ENCODE assay signal across 9 mouse cellular contexts in the genomic region with DNA sequence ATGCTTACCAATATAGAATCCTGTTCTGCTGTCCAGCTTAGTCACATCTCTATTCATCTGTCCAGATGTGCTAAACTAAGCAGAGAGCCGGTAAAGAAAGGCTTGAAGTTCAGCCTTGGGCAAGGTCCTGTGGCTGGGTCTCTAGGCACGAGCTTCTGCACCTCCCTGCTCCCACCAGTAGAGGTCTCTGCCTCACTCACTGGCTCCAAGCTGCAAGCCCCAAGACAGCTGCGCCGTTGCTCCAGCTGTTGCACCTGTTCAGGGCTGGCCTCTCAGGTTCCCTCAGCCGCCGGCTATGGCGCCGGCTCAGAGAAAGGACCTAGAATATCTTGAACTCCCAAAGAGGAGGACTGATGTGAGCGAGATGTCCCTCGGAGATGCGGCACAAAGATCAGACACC. TPM values are rescaled to one million over a fixed set of nuclear protein-coding genes. Genes with fewer than 3 reads are reported as not detected.
DNase-seq lines count a peak whose midpoint lies in the region; ATAC-seq and TF ChIP-seq lines count a peak whose summit lies in the region.
"Had no signal": no experiment of that assay in that cellular context is flagged by ENCODE, and none has a peak within 500 bp of the region (broad histone marks: within the 10 kb centered on the region; RNA-seq: fewer than 3 reads in every experiment).

No protein-coding gene starts in this region.

- no peak overlapping the region for H3K9ac ChIP-seq in hindbrain, embryonic 13.5 days
- no peak overlapping the region for H3K9ac ChIP-seq in limb, embryonic 13.5 days
- no peak overlapping the region for H3K9ac ChIP-seq in neural tube, embryonic 11.5 days (ENCODE audit: low read length)
- no peak overlapping the region for H3K9ac ChIP-seq in stomach, embryonic 16.5 days (ENCODE audit: low read length)
- H3K9ac ChIP-seq: neural tube, embryonic 13.5 days had no signal

- H3K4me1 ChIP-seq in hindbrain, embryonic 10.5 days (replicated peaks): peaks cover 54% of the 10 kb centered on the region
- peaks cover 26% of the 10 kb centered on the region for H3K4me1 ChIP-seq in hindbrain, embryonic 13.5 days (replicated peaks)
- peaks cover 15% of the 10 kb centered on the region for H3K4me1 ChIP-seq in kidney, adult 2 months (ENCODE audit: control insufficient read depth, insufficient read depth, low read length)
- peaks cover 19% of the 10 kb centered on the region for H3K4me1 ChIP-seq in limb, embryonic 13.5 days
- H3K4me1 ChIP-seq in neural tube, embryonic 11.5 days (ENCODE audit: control insufficient read depth, insufficient read depth, low read length): peaks cover 2% of the 10 kb centered on the region; the same call in 1 of the 2 replicates
- H3K4me1 ChIP-seq in stomach, embryonic 16.5 days (ENCODE audit: control insufficient read depth, insufficient read depth, low read length): peaks cover 7% of the 10 kb centered on the region

- H3K36me3 ChIP-seq in hindbrain, embryonic 10.5 days: no peaks in the 10 kb centered on the region
- H3K36me3 ChIP-seq in hindbrain, embryonic 13.5 days: no peaks in the 10 kb centered on the region
- H3K36me3 ChIP-seq in kidney, adult 2 months (ENCODE audit: control insufficient read depth, insufficient read depth, low read length): no peaks in the 10 kb centered on the region
- H3K36me3 ChIP-seq in limb, embryonic 13.5 days: no peaks in the 10 kb centered on the region
- no peaks in the 10 kb centered on the region for H3K36me3 ChIP-seq in neural tube, embryonic 11.5 days (ENCODE audit: control insufficient read depth, insufficient read depth, low read length)
- no peaks in the 10 kb centered on the region for H3K36me3 ChIP-seq in stomach, embryonic 16.5 days (ENCODE audit: control insufficient read depth, insufficient read depth, low read length)
- H3K36me3 ChIP-seq: neural tube, embryonic 13.5 days had no signal

- no peak overlapping the region for H3K4me2 ChIP-seq in hindbrain, embryonic 13.5 days
- no peak overlapping the region for H3K4me2 ChIP-seq in limb, embryonic 13.5 days (replicated peaks)
- H3K4me2 ChIP-seq in neural tube, embryonic 11.5 days (ENCODE audit: low read depth): no peak overlapping the region
- H3K4me2 ChIP-seq in stomach, embryonic 16.5 days (ENCODE audit: low read depth, low read length): no peak overlapping the region
- H3K4me2 ChIP-seq: neural tube, embryonic 13.5 days had no signal

- no peak overlapping the region for H3K4me3 ChIP-seq in hindbrain, embryonic 10.5 days
- no peak overlapping the region for H3K4me3 ChIP-seq in hindbrain, embryonic 13.5 days
- no peak overlapping the region for H3K4me3 ChIP-seq in kidney, adult 2 months (ENCODE audit: insufficient read depth, low read depth, low read length)
- H3K4me3 ChIP-seq in limb, embryonic 13.5 days: no peak overlapping the region
- H3K4me3 ChIP-seq in neural tube, embryonic 11.5 days (ENCODE audit: low read depth, low read length): no peak overlapping the region
- no peak overlapping the region for H3K4me3 ChIP-seq in stomach, embryonic 16.5 days (replicated peaks; ENCODE audit: low read length)
- H3K4me3 ChIP-seq: neural tube, embryonic 13.5 days had no signal

- no peak overlapping the region for H3K27ac ChIP-seq in hindbrain, embryonic 10.5 days
- H3K27ac ChIP-seq in hindbrain, embryonic 13.5 days: no peak overlapping the region
- H3K27ac ChIP-seq in kidney, adult 2 months (ENCODE audit: insufficient read depth, low read depth, low read length): no peak overlapping the region
- H3K27ac ChIP-seq in limb, embryonic 13.5 days: no peak overlapping the region
- no peak overlapping the region for H3K27ac ChIP-seq in neural tube, embryonic 11.5 days (ENCODE audit: low read depth, low read length)
- no peak overlapping the region for H3K27ac ChIP-seq in stomach, embryonic 16.5 days (ENCODE audit: low read length)
- H3K27ac ChIP-seq: neural tube, embryonic 13.5 days had no signal

- no peak for TF ChIP-seq POLR2A in kidney, adult 2 months (IDR thresholded peaks at IDR 0.05; ENCODE audit: low read depth, low read length)

- no peak for ATAC-seq in hindbrain, embryonic 13.5 days (ENCODE audit: low FRiP score)
- ATAC-seq in limb, embryonic 13.5 days (ENCODE audit: low FRiP score, low read depth): peak; percentile 62; the same call in 1 of the 2 replicates
- no peak for ATAC-seq in neural tube, embryonic 11.5 days (ENCODE audit: insufficient read depth, low FRiP score, low TSS enrichment)
- peak; percentile 49; the same call in 1 of the 2 replicates for ATAC-seq in stomach, embryonic 16.5 days (ENCODE audit: insufficient read depth, low FRiP score)

- WGBS in hindbrain, embryonic 10.5 days: 13% methylated on average over 11 of the region's 11 CpGs
- WGBS in hindbrain, embryonic 13.5 days: 13% methylated on average over 11 of the region's 11 CpGs
- 11% methylated on average over 11 of the region's 11 CpGs for WGBS in kidney, adult 2 months
- 14% methylated on average over 11 of the region's 11 CpGs for WGBS in limb, embryonic 13.5 days
- WGBS in neural tube, embryonic 11.5 days: 17% methylated on average over 11 of the region's 11 CpGs
- 10% methylated on average over 11 of the region's 11 CpGs for WGBS in stomach, embryonic 16.5 days

- DNase-seq in hindbrain, embryonic 10.5 days (ENCODE audit: low spot score): peak; percentile 75
- DNase-seq in cerebellum, adult 9-10 months: peak; percentile 51
- peak; percentile 67 to 72 for DNase-seq in gastrocnemius, adult 8-10 months (ENCODE audit: low spot score in 2 of 2)
- DNase-seq in kidney, adult 2 months: peak; percentile 84
- DNase-seq in neural tube, embryonic 11.5 days (ENCODE audit: low spot score): peak; percentile 79

- peak; percentile 95 for TF ChIP-seq CTCF in kidney, adult 2 months (conservative IDR thresholded peaks at IDR 0.05; ENCODE audit: insufficient read depth, insufficient read length, low read depth, low read length)

- no peaks in the 10 kb centered on the region for H3K9me3 ChIP-seq in hindbrain, embryonic 10.5 days
- no peaks in the 10 kb centered on the region for H3K9me3 ChIP-seq in hindbrain, embryonic 13.5 days
- no peaks in the 10 kb centered on the region for H3K9me3 ChIP-seq in limb, embryonic 13.5 days
- H3K9me3 ChIP-seq in neural tube, embryonic 11.5 days (ENCODE audit: control insufficient read depth, low read length): no peaks in the 10 kb centered on the region
- no peaks in the 10 kb centered on the region for H3K9me3 ChIP-seq in stomach, embryonic 16.5 days (replicated peaks; ENCODE audit: control insufficient read depth, low read length)
- H3K9me3 ChIP-seq: neural tube, embryonic 13.5 days had no signal

- peaks cover 60% of the 10 kb centered on the region for H3K27me3 ChIP-seq in hindbrain, embryonic 10.5 days (ENCODE audit: insufficient read depth, poor library complexity, severe bottlenecking)
- peaks cover 54% of the 10 kb centered on the region for H3K27me3 ChIP-seq in hindbrain, embryonic 13.5 days
- peaks cover 3% of the 10 kb centered on the region; the same call in 1 of the 2 replicates for H3K27me3 ChIP-seq in kidney, adult 2 months (replicated peaks; ENCODE audit: control insufficient read depth, insufficient read depth, low read length)
- H3K27me3 ChIP-seq in limb, embryonic 13.5 days: peaks cover 68% of the 10 kb centered on the region
- peaks cover 29% of the 10 kb centered on the region for H3K27me3 ChIP-seq in neural tube, embryonic 11.5 days (ENCODE audit: control insufficient read depth, insufficient read depth, low read length)
- H3K27me3 ChIP-seq in stomach, embryonic 16.5 days (ENCODE audit: control insufficient read depth, insufficient read depth, low read length): peaks cover 49% of the 10 kb centered on the region

RNA-seq across cellular contexts. Expression of gene Chrdl2, which starts 3.7 kb away (rescaled TPM):
- polyA plus RNA-seq in hindbrain, embryonic 10.5 days (2016; fragmentation: Nextera tagmentation; extraction: Ambion mirVana): 0.37 and 0.56 TPM in 2 replicates
- 0.27 and 0.42 TPM in 2 replicates for polyA plus RNA-seq in hindbrain, embryonic 13.5 days (2015; fragmentation: Nextera tagmentation; extraction: Ambion mirVana)
- 1 to 10 TPM; 1.0 to 1.5 (median 1.2) TPM for total RNA-seq in gastrocnemius, adult 8-10 months (2022)
- polyA plus RNA-seq in kidney, adult 2 months (2012; rRNA removed): 0.23 and 0.36 TPM in 2 replicates
- polyA plus RNA-seq in limb, embryonic 13.5 days (2015; fragmentation: Nextera tagmentation; extraction: Ambion mirVana): 2.6 and 3.0 TPM in 2 replicates
- polyA plus RNA-seq in neural tube, embryonic 11.5 days (2014; fragmentation: Nextera tagmentation; extraction: Ambion mirVana): 0.20 and 0.69 TPM in 2 replicates
- 0.48 and 0.90 TPM in 2 replicates for polyA plus RNA-seq in stomach, embryonic 16.5 days (2015; fragmentation: Nextera tagmentation; extraction: Ambion mirVana)

RNA-seq across cellular contexts. Expression of gene Rnf169, which starts 29.4 kb away (rescaled TPM):
- 4.7 and 5.9 TPM in 2 replicates for polyA plus RNA-seq in hindbrain, embryonic 10.5 days (2016; fragmentation: Nextera tagmentation; extraction: Ambion mirVana)
- polyA plus RNA-seq in hindbrain, embryonic 13.5 days (2015; fragmentation: Nextera tagmentation; extraction: Ambion mirVana): 4.1 and 4.5 TPM in 2 replicates
- 1 to 10 TPM; 5.3 to 6.3 (median 5.5) TPM for total RNA-seq in gastrocnemius, adult 8-10 months (2022)
- 5.6 and 5.7 TPM in 2 replicates for polyA plus RNA-seq in kidney, adult 2 months (2012; rRNA removed)
- polyA plus RNA-seq in limb, embryonic 13.5 days (2015; fragmentation: Nextera tagmentation; extraction: Ambion mirVana): 6.4 and 6.6 TPM in 2 replicates
- 7.0 and 7.8 TPM in 2 replicates for polyA plus RNA-seq in neural tube, embryonic 11.5 days (2014; fragmentation: Nextera tagmentation; extraction: Ambion mirVana)
- polyA plus RNA-seq in stomach, embryonic 16.5 days (2015; fragmentation: Nextera tagmentation; extraction: Ambion mirVana): 3.8 and 4.5 TPM in 2 replicates

Comparison
In these comparisons a context has a peak if more than half of its experiments do, and no peak if none do; other contexts are left out.
1. ATAC-seq: peak in limb, embryonic 13.5 days (single experiment) and stomach, embryonic 16.5 days (single experiment); none in hindbrain, embryonic 13.5 days (single experiment) and neural tube, embryonic 11.5 days (single experiment).
2. Peak in every context shown above with its lines, with median percentiles within 50 percentile points of each other: DNase-seq.